Mouse (Mus musculus): ENCODE data around the gene Slco2a1. TPM values are rescaled to one million over a fixed set of nuclear protein-coding genes. Genes with fewer than 3 reads are reported as not detected.

Slco2a1 gene
- 1.1 and 4.0 TPM in 2 replicates for polyA plus RNA-seq (2014; fragmentation: Nextera tagmentation; extraction: Ambion mirVana)

- no peaks in the 10 kb centered on the region for H3K9me3 ChIP-seq (ENCODE audit: control insufficient read depth, low read length)
Observed at GRCm38 (mm10) chr9:102988462-102988861, at the start of gene Slco2a1. TSS of gene Slco2a1 (plus strand) at chr9:102988712.

GRCm38 (mm10) chr9:102942221-102942620, 46.3 kb upstream of the Slco2a1 start:
- H3K4me3 ChIP-seq (ENCODE audit: low read length): no peak overlapping the region
- no peaks in the 10 kb centered on the region for H3K9me3 ChIP-seq (ENCODE audit: control insufficient read depth, low read length)
- H3K4me1 ChIP-seq (ENCODE audit: control insufficient read depth, insufficient read depth, low read length): no peaks in the 10 kb centered on the region
- no peaks in the 10 kb centered on the region for H3K36me3 ChIP-seq (ENCODE audit: control insufficient read depth, insufficient read depth, low read length)
- H3K27ac ChIP-seq (ENCODE audit: low read depth, low read length): no peak overlapping the region
- no peak for ATAC-seq (ENCODE audit: low FRiP score, low TSS enrichment)
- WGBS: 88% methylated on average over 4 of the region's 4 CpGs
- no peak overlapping the region for H3K4me2 ChIP-seq (replicated peaks; ENCODE audit: low read depth, low read length)
- H3K27me3 ChIP-seq (ENCODE audit: control insufficient read depth, insufficient read depth, low read length): no peaks in the 10 kb centered on the region
- no peak overlapping the region for H3K9ac ChIP-seq (ENCODE audit: low read depth, low read length)

More at GRCm38 (mm10) chr9:102988462-102988861, at the start of gene Slco2a1:
- Histone ChIP-seq H3K4me2 (replicated peaks; ENCODE audit: low read depth, low read length) (no peak within 1 kb of the TSS), H3K4me3 (ENCODE audit: low read length) (no peak within 1 kb of the TSS), H3K27me3 (ENCODE audit: control insufficient read depth, insufficient read depth, low read length) (no peaks in the 10 kb centered on the region), H3K36me3 (ENCODE audit: control insufficient read depth, insufficient read depth, low read length) (no peaks in the 10 kb centered on the region), H3K9ac (ENCODE audit: low read depth, low read length) (no peak within 1 kb of the TSS), H3K4me1 (ENCODE audit: control insufficient read depth, insufficient read depth, low read length) (peaks cover 4% of the 10 kb centered on the region; the same call in 1 of the 2 replicates), H3K27ac (ENCODE audit: low read depth, low read length) (no peak within 1 kb of the TSS)
- WGBS: 83% methylated on average over 8 of the region's 8 CpGs
- no peak for ATAC-seq (ENCODE audit: low FRiP score, low TSS enrichment)

GRCm38 (mm10) chr9:102944891-102945290, 43.6 kb upstream of the Slco2a1 start:
- no peak overlapping the region for H3K4me3 ChIP-seq (ENCODE audit: low read length)
- H3K4me2 ChIP-seq (replicated peaks; ENCODE audit: low read depth, low read length): no peak overlapping the region
- H3K4me1 ChIP-seq (ENCODE audit: control insufficient read depth, insufficient read depth, low read length): no peaks in the 10 kb centered on the region
- H3K36me3 ChIP-seq (ENCODE audit: control insufficient read depth, insufficient read depth, low read length): no peaks in the 10 kb centered on the region
- no peaks in the 10 kb centered on the region for H3K27me3 ChIP-seq (ENCODE audit: control insufficient read depth, insufficient read depth, low read length)
- no peak overlapping the region for H3K9ac ChIP-seq (ENCODE audit: low read depth, low read length)
- 91% methylated on average over 9 of the region's 9 CpGs for WGBS
- ATAC-seq (ENCODE audit: low FRiP score, low TSS enrichment): no peak
- H3K27ac ChIP-seq (ENCODE audit: low read depth, low read length): no peak overlapping the region
- H3K9me3 ChIP-seq (ENCODE audit: control insufficient read depth, low read length): no peaks in the 10 kb centered on the region

GRCm38 (mm10) chr9:102946469-102947015, 42.0 kb upstream of the Slco2a1 start:
- no peak overlapping the region for H3K4me3 ChIP-seq (ENCODE audit: low read length)
- WGBS: 82% methylated on average over 12 of the region's 12 CpGs
- H3K27ac ChIP-seq (ENCODE audit: low read depth, low read length): no peak overlapping the region
- ATAC-seq (ENCODE audit: low FRiP score, low TSS enrichment): no peak
- no peaks in the 10 kb centered on the region for H3K36me3 ChIP-seq (ENCODE audit: control insufficient read depth, insufficient read depth, low read length)
- H3K9ac ChIP-seq (ENCODE audit: low read depth, low read length): no peak overlapping the region
- H3K27me3 ChIP-seq (ENCODE audit: control insufficient read depth, insufficient read depth, low read length): no peaks in the 10 kb centered on the region
- H3K4me1 ChIP-seq (ENCODE audit: control insufficient read depth, insufficient read depth, low read length): no peaks in the 10 kb centered on the region
- no peaks in the 10 kb centered on the region for H3K9me3 ChIP-seq (ENCODE audit: control insufficient read depth, low read length)
- no peak overlapping the region for H3K4me2 ChIP-seq (replicated peaks; ENCODE audit: low read depth, low read length)

- H3K4me1 ChIP-seq (ENCODE audit: control insufficient read depth, insufficient read depth, low read length): no peaks in the 10 kb centered on the region
- no peak for ATAC-seq (ENCODE audit: low FRiP score, low TSS enrichment)
- no peaks in the 10 kb centered on the region for H3K36me3 ChIP-seq (ENCODE audit: control insufficient read depth, insufficient read depth, low read length)
- H3K4me3 ChIP-seq (ENCODE audit: low read length): no peak overlapping the region
- 75% methylated on average over 5 of the region's 5 CpGs for WGBS
- H3K4me2 ChIP-seq (replicated peaks; ENCODE audit: low read depth, low read length): no peak overlapping the region
- no peaks in the 10 kb centered on the region for H3K27me3 ChIP-seq (ENCODE audit: control insufficient read depth, insufficient read depth, low read length)
- no peaks in the 10 kb centered on the region for H3K9me3 ChIP-seq (ENCODE audit: control insufficient read depth, low read length)
- H3K9ac ChIP-seq (ENCODE audit: low read depth, low read length): no peak overlapping the region
- no peak overlapping the region for H3K27ac ChIP-seq (ENCODE audit: low read depth, low read length)
Observed at GRCm38 (mm10) chr9:102948706-102949105, 39.8 kb upstream of the Slco2a1 start.

GRCm38 (mm10) chr9:102951091-102951994, 37.2 kb upstream of the Slco2a1 start:
- H3K4me3 ChIP-seq (ENCODE audit: low read length): no peak overlapping the region
- no peak overlapping the region for H3K27ac ChIP-seq (ENCODE audit: low read depth, low read length)
- 80% methylated on average over 9 of the region's 9 CpGs for whole genome bisulfite sequencing
- no peak for ATAC-seq (ENCODE audit: low FRiP score, low TSS enrichment)
- no peaks in the 10 kb centered on the region for H3K36me3 ChIP-seq (ENCODE audit: control insufficient read depth, insufficient read depth, low read length)
- no peak overlapping the region for H3K9ac ChIP-seq (ENCODE audit: low read depth, low read length)
- H3K4me2 ChIP-seq (replicated peaks; ENCODE audit: low read depth, low read length): no peak overlapping the region
- no peaks in the 10 kb centered on the region for H3K9me3 ChIP-seq (ENCODE audit: control insufficient read depth, low read length)
- H3K4me1 ChIP-seq (ENCODE audit: control insufficient read depth, insufficient read depth, low read length): no peaks in the 10 kb centered on the region
- no peaks in the 10 kb centered on the region for H3K27me3 ChIP-seq (ENCODE audit: control insufficient read depth, insufficient read depth, low read length)

- Histone ChIP-seq H3K36me3 (ENCODE audit: control insufficient read depth, insufficient read depth, low read length) (no peaks in the 10 kb centered on the region), H3K9ac (ENCODE audit: low read depth, low read length) (no peak overlapping the region), H3K9me3 (ENCODE audit: control insufficient read depth, low read length) (no peaks in the 10 kb centered on the region), H3K4me2 (replicated peaks; ENCODE audit: low read depth, low read length) (no peak overlapping the region), H3K27me3 (ENCODE audit: control insufficient read depth, insufficient read depth, low read length) (no peaks in the 10 kb centered on the region), H3K4me1 (ENCODE audit: control insufficient read depth, insufficient read depth, low read length) (no peaks in the 10 kb centered on the region), H3K27ac (ENCODE audit: low read depth, low read length) (no peak overlapping the region), H3K4me3 (ENCODE audit: low read length) (no peak overlapping the region)
- no peak for ATAC-seq (ENCODE audit: low FRiP score, low TSS enrichment)
- 90% methylated on average over 3 of the region's 3 CpGs for WGBS
Observed at GRCm38 (mm10) chr9:102955866-102956265, 32.6 kb upstream of the Slco2a1 start.

GRCm38 (mm10) chr9:102958703-102959102, 29.8 kb upstream of the Slco2a1 start:
- Histone ChIP-seq H3K27ac (ENCODE audit: low read depth, low read length) (no peak overlapping the region), H3K9ac (ENCODE audit: low read depth, low read length) (no peak overlapping the region), H3K36me3 (ENCODE audit: control insufficient read depth, insufficient read depth, low read length) (no peaks in the 10 kb centered on the region), H3K4me2 (replicated peaks; ENCODE audit: low read depth, low read length) (no peak overlapping the region), H3K4me3 (ENCODE audit: low read length) (no peak overlapping the region), H3K27me3 (ENCODE audit: control insufficient read depth, insufficient read depth, low read length) (no peaks in the 10 kb centered on the region), H3K4me1 (ENCODE audit: control insufficient read depth, insufficient read depth, low read length) (0 out of 2 replicates have a peak, but pooled peaks cover 5% of the 10 kb centered on the region), H3K9me3 (ENCODE audit: control insufficient read depth, low read length) (no peaks in the 10 kb centered on the region)
- no peak for ATAC-seq (ENCODE audit: low FRiP score, low TSS enrichment)
- 82% methylated on average over 6 of the region's 6 CpGs for whole genome bisulfite sequencing

All from kidney, embryonic 14.5 days (tissue).